Mouse (Mus musculus): ENCODE data around the gene Klhl23.
A peak's percentile ranks its signal among the peaks of the same experiment; 100 is the strongest.

The Klhl23 gene

DNA sequence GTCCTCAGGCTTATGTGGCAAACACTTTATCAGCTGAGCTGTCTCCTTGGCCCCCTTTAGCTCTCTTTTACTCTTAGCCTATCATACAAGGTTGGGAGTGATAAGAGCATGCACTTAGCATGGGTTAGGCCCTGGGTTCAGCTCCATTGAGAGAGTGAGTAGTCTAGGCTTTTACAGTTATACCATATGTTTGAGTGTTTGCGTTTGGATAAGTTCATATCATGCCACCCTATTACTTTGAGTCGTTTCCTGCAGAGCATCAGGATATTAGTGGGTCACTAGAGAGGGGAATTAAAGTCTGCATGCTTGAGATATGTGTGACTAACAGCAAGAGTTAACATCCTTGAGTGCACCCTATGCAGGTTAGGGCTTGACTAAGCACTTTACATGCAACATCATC lies 7.9 kb downstream of the Klhl23 start:
- no peak for DNase-seq (ENCODE audit: low read depth in 2 of 2, low spot score in 2 of 2)

DNA sequence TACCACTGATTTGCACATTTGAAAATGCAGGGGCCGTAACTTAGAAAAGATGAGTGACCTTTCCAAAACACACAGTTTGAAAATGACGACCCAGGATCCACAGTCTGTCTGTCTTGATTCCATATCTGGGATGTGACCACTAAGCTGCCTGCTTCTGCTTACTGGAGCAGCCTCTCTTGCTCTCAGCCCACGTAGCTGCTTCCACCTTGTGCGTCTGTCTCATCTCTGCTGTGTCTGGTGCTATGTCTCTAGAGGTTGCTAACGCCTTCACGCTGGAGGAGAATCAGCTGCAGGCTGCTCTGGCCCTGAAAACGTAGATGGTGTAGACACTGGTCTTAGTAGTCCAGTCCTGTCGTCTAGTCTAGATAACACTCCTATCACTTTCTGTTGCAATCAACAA lies 8.4 kb downstream of the Klhl23 start:
- no peak for DNase-seq (ENCODE audit: low read depth in 2 of 2, low spot score in 2 of 2)

DNA sequence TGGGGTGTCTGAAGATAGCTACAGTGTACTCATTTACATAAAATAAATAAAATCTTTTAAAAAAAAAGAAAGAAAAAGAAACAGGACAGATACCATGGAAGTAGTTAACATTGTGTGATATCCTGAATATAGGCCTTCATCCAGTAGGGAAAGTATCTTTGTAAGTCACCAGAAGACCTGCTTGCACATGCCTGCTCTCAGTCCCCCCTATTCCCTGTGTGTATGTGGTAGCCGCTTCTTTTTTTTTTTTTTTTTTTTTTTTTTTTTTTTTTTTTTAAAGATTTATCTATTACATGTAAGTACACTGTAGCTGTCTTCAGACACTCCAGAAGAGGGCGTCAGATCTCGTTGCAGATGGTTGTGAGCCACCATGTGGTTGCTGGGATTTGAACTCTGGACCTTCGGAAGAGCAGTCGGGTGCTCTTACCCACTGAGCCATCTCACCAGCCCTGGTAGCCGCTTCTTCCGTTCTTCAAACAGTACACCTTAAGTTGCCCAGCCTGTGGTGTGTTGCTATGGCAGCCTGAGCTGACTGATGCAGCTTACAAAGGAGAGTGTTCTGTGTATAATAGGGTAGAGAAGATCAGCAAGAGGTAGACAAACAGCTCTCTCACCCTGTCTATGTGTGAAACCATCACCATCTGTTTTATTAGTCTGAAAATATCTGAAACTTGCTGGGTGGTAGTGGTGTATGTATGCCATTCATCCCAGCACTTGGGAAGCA lies 15.7 kb downstream of the Klhl23 start:
- DNase-seq (ENCODE audit: low read depth in 2 of 2, low spot score in 2 of 2): no peak

DNA sequence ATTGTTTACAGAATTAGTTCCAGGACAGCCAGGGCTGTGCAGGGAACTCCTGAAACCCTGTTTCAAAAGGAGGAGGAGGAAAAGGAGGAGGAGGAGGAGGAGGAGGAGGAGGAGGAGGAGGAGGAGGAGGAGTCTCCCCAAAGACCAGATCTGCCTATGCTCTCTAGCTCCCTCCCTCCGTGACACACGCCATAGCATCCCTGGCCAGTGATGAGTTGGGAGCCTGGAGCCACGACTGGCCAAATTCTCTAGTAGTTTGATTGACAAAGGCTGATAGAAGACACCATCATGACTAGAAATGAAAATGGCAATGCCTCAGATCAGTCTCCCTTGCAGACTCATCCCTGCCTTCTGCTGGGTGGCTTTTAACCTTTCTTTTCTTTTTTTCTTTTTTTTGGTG lies 16.3 kb downstream of the Klhl23 start:
- no peak for DNase-seq (ENCODE audit: low read depth in 2 of 2, low spot score in 2 of 2)

DNA sequence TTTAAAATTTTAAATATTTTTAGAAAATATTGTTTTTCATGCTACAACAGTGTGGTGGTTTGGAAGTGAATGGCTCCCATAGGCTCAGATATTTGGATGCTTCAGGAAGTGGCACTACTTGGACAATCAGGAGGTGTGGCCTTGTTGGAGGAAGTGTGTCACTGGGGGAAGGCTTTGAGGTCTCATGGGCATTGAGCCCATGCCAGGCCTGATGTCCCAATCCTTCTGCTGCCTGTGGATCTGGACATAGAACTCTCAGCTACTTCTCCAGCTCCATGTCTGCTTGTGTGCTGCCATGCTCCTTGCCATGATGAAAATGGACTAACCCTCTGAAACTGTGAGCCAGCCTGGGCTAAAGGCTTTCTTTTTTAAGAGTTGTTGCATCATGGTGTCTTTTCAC lies 17.0 kb downstream of the Klhl23 start:
- no peak for DNase-seq (ENCODE audit: low read depth in 2 of 2, low spot score in 2 of 2)

DNA sequence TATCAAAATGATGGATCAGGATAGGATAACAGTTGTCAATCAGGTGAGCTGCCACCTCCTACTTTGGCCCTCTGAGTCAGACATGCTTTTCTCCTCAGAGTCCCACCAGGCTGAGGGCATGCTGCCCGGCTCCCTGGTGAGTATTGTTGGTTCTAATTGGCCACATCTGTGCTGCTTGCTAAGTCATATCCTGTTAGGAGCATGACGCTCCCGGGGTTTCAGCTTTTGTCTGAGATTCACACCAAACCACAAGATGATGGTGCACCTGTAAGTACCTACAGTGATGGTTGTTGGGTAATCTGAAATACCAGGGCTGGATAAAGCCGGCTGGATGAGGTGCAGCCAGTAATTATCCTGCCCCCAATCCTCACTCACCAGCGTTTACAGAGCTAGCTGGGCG lies 18.5 kb downstream of the Klhl23 start:
- no peak for DNase-seq (ENCODE audit: low read depth in 2 of 2, low spot score in 2 of 2)

DNA sequence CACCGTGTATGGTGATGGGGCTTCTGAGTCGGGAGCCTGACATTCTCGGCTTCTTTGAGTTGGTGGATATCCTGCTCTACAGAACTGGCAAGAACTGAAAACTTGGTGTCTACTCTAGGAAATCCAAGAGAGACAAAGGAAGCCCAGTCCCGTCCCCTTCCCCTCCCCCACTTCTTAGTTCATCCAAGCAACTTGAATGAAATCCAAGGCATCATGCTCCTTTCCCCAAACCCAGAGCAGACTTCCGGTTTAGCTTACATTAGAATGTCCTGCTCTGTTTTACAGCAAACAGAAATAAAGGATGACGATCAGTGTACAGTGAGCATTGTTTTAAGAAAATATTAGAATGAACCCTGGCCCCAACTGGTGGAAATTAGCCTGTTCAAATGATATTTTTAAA lies 27.5 kb downstream of the Klhl23 start:
- no peak for DNase-seq (ENCODE audit: low read depth in 2 of 2, low spot score in 2 of 2)

DNA sequence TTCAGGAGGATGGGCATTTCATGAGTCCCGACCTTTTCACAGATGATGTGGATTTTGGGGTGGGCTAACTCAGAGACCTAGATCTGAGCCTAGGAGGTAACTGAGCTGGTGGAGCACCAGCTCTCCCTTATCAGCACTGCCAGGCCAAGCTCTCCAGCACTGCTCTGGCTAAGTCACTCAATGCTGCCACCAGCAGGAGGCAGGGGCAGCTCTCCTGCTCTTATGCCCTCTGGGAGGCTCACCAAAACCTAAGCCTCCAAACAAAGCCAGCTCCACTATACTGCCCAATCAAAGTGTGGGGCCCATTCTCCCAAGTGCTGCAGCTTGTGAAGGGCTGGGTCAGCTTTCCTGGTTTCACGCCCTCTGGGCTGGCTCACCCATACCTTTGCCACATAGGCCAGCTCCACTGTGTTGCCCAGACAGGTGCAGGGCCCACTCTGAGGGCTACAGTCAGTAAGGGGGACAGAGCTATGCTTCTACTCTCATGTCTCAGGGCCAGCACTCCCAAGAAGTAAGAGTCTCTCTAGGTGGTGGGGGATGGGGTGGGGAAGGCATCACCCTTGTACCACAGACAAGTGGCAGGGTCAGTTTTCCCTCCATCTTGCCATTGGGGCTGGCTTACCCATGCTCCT lies 29.8 kb downstream of the Klhl23 start:
- no peak for DNase-seq (ENCODE audit: low read depth in 2 of 2, low spot score in 2 of 2)

DNA sequence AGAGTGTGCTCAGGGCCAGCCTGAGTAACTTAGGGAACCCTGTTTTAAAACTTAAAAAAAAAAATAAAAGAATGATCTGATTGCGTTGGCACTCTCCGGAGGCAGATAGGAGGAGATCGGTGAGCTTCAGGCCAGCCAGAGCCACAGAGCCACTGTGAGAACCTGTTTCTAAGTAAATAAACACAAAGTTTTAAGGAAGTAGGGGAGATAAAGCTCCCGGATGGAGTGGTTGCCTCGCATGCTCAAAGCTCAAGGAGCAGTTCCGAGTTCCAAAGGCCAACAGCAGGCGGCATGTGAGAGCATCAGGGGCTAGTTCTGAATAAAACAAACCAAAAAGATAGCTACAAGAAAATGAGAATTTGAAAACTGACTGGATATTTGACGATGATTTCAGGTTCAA lies 34.6 kb downstream of the Klhl23 start:
- no peak for DNase-seq (ENCODE audit: low read depth in 2 of 2, low spot score in 2 of 2)

DNA sequence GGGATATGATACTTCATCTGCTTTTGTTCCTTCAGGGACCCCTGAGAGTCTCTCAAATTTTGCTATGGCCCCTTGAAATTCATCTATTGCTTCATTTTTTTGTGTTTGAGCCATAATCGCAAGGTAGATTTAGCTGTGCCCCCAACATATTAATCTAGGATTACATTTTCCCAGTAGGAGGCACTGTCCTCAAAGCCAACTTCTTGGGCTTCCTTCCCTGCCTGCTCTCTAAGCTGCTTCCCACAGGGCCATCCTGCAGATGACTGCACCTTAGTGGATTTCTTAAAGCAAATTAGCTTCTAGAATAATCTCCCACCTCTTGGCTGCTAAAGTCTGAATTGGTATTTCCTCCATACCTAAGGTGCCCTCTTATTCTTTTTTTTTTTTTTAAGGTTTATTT lies 36.1 kb downstream of the Klhl23 start:
- no peak for DNase-seq (ENCODE audit: low read depth in 2 of 2, low spot score in 2 of 2)

DNA sequence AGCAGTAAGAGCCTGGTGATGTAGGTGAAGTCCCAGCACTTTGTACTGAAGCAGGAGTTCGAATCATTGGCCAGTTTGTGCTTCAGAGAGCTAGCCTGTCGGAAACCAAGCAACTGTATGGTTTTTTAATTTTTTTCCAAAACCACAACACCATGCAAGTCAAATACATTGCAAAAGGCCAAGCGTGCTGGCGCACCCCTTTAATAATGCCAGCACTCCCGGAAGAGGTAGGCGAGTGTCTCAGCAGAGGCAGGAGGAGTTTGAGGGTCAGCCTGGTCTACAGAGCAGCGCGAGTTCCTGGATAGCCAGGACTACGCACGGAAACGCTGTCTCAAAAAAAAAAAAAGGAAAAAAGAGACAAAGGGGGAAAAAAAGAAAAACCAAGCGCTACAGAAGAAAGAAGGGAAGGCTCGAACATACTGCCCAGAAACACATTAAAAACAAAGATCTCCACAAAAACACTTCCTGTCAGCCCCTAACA lies 39.3 kb downstream of the Klhl23 start:
- peak; percentile 22 to 41 for DNase-seq (ENCODE audit: low read depth in 2 of 2, low spot score in 2 of 2)

DNA sequence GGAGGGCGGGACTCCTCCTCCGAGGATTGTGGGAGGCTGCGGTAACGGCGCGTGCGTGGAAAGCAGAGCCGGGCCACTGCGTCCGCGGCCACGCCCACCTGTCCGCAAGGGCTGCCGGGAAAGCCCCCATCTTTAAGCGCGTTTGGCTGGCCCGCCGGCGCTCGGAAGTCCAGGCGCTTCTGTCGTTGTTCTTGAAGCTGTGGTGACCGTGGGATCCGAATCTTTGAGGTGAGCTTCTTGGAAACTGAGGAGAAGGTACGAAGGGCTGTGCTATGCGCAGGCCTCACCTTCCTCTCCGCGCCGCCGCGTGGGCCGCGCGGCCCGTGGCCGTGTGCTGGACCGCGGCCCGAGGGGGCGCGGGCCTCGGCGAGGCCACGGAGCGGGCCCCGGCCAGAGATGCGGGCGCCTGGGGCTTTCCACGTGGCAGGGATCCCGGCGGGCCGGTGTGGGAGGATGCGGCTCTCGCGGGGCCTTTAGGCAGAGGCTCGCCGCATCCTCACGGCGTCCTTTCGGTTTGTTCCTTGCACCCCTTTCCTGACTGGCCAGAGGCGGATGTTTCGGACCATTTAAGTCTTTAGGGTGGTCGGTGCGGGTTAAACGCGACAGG lies 39.8 kb downstream of the Klhl23 start, which contains the start of gene Ssb:
Gene Ssb, plus strand, starts transcription at position 78 of the 607 bp plus-strand sequence.
- peak; percentile 87 to 89 for DNase-seq (ENCODE audit: low read depth in 2 of 2, low spot score in 2 of 2)

DNA sequence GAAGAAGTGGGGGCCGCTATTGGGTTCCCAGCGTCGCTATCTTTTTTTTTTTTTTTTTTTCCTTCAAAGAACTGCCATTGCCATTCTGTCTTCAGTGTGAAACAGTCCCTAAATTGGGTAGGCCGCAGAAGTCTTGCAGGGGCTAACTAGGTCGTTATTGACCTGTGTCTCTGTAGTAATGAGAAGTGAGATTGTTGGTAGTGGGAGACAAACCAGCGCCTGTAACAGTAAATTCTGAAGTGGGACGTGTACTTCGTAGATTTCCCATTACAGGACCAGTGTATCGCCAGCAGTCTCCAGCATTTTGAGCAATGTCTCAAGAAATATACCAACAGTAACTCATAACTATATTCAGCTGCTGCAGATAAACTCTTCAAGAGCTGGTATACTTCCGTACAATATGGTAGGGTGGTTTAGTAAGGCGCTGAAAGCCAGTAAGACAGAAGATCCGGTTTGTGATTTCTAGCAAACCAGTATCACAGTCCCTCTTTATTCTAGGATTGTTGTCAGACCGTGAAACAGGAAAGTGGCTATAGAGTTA lies 40.4 kb downstream of the Klhl23 start:
- no peak for DNase-seq (ENCODE audit: low read depth in 2 of 2, low spot score in 2 of 2)

DNA sequence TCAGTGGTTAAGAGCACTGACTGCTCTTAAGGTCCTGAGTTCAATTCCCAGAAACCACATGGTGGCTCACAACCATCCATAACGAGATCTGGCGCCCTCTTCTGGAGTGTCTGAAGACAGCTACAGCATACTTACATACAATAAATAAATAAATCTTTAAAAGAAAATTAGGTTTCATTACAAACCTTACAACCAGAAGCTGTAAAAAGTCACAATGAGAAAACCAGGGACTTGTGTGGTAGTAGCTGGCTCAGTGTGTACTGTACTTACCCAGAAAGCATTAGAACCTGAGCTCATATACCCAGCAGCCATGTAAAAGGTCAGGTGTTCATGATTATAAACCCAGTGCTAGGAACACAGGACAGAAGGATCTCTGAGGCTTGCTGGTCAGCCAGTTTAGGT lies 62.2 kb downstream of the Klhl23 start:
- peak in 1 of 2 experiments; percentile 7 for DNase-seq (ENCODE audit: low read depth in 2 of 2, low spot score in 2 of 2)

DNA sequence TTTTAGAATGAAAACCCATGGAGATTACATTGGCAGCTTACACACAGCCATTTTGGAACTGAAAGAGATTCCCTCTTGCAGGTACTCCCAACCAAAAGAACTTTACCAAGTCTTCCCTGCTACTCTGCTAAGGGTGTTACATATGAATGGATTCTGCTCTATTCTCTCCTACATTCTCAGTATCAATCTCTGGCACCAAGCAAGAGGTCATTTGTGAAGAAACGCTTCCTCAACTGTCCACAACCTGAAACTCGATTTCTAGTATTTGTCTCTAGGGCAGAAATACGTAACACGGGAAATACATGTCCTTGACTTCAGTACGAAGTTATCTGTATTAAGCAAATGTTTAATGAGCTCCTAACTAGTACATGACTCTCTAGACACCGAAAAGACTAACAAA lies 62.8 kb downstream of the Klhl23 start:
- no peak for DNase-seq (ENCODE audit: low read depth in 2 of 2, low spot score in 2 of 2)

DNA sequence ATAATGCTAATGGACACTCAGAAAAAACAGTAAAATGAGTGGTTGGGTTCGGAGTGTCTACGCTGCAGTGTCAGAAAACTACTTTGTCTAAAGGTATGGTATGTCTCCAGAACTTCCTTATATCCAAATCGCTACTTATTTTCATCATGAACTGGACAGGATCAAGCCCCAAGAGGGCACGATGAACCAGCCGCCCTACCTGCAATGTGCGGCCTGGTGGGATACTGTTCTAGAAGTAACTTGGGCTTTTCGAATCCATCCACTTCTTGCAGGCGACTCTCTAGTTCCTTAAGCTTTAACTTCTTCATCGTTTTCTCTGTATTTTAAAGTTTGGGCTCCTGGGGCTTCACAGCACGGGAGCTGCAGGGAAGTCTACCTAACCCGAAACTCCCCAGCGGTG lies 63.3 kb downstream of the Klhl23 start:
- DNase-seq (ENCODE audit: low read depth in 2 of 2, low spot score in 2 of 2): peak in 1 of 2 experiments; percentile 3

DNA sequence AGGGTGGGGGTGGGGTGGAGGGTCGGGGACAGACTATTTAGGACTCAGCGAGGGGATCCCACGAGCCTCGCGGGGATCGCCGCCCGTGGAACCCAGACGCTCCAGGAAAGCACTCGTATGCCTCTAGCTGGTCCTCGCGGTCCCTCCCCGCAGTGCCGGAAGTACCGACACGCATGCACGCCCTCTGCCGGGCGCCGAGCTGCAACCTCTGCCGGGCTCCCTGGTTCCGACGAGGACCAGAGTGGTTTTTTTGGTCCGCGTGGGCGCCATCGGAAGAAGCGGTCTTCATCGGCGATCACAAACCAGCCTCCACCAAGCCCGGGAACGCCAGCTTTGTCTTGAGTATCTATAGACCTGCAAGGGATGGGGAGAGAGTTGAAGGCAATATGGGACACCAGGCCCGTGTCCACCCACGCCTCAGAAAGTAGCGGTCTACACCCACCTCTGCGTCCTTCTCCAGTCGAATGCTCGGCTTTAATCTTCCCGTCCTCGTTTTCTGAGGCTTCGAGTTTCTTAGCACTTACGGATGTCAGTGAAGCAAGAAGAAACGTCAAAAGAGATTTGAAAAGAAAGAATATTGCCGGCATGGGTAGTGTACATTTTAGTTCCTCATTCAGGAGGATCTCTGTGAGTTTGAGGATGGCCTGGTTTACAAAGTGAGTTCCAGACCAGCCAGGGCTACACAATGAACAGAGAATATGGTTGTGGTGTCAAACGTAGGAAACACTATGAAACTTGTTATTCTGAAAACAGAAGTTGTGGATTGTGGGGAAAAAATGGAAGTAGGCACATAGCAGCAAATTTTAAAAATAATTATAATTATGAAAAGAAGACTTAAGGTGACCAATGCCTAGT lies 63.9 kb downstream of the Klhl23 start, which contains the start of gene Mettl5:
Gene Mettl5, minus strand, starts transcription at position 165 of the 855 bp plus-strand sequence.
- peak; percentile 85 to 90 for DNase-seq (ENCODE audit: low read depth in 2 of 2, low spot score in 2 of 2)
